Mouse (Mus musculus) ES-Bruce4 (cell line): ENCODE results near the gene Il25. TPM values are rescaled to one million over a fixed set of nuclear protein-coding genes. Genes with fewer than 3 reads are reported as not detected.
A peak's percentile ranks its signal among the peaks of the same experiment; 100 is the strongest.

Experiments
- H3K27ac ChIP-seq: 2 replicates; pipeline ENCODE4 v1.5.1; 2012; ENCODE audit warnings: low read length, inconsistent platforms; ENCODE audit not compliant: insufficient read depth
- H3K27me3 ChIP-seq: 2 replicates; pipeline ENCODE4 v1.6.1; 2012; ENCODE audit warnings: mild to moderate bottlenecking, low read length, inconsistent platforms; ENCODE audit not compliant: control insufficient read depth, poor library complexity, insufficient read depth, severe bottlenecking
- H3K36me3 ChIP-seq: 2 replicates; pipeline ENCODE4 v1.6.1; 2012; ENCODE audit warnings: inconsistent platforms, mild to moderate bottlenecking, low read length, moderate library complexity; ENCODE audit not compliant: control insufficient read depth, poor library complexity, insufficient read depth, severe bottlenecking
- H3K4me1 ChIP-seq: one replicate; pipeline ENCODE4 v1.8.1; 2011; ENCODE audit warnings: low read length; ENCODE audit not compliant: control insufficient read depth, insufficient read depth
- H3K4me3 ChIP-seq: 2 replicates; pipeline ENCODE4 v1.5.1; 2011; ENCODE audit warnings: low read depth, mild to moderate bottlenecking, low read length
- H3K9ac ChIP-seq: 2 replicates; pipeline ENCODE4 v1.6.1; 2012; ENCODE audit warnings: low read depth, mild to moderate bottlenecking, inconsistent platforms; ENCODE audit not compliant: poor library complexity, severe bottlenecking
- H3K9me3 ChIP-seq: replicated peaks from 2 replicates; pipeline ENCODE4 v1.6.1; 2012; ENCODE audit warnings: mild to moderate bottlenecking, low read length, inconsistent platforms; ENCODE audit not compliant: control insufficient read depth, poor library complexity, insufficient read depth, severe bottlenecking
- CTCF ChIP-seq: IDR thresholded peaks from one replicate; pipeline ENCODE4 v1.8.1; 2011; ENCODE audit warnings: low read depth, low read length
- EP300 ChIP-seq: IDR thresholded peaks from 2 replicates; pipeline ENCODE4 v1.6.1; 2011; ENCODE audit warnings: low read depth, low read length; ENCODE audit not compliant: insufficient read depth
- POLR2A ChIP-seq: IDR thresholded peaks from one replicate; pipeline ENCODE4 v1.8.1; 2011; ENCODE audit warnings: low read length; ENCODE audit not compliant: insufficient read depth
- polyA plus RNA-seq: library from polyadenylated mRNA; stranded (reverse); fragments of >200 nt; gene quantifications from 2 replicates; pipeline ENCODE4 v1.2.4, GENCODE M21; 2011; ENCODE audit warnings: low read depth; ENCODE audit not compliant: missing spikeins, insufficient read depth, insufficient read length

Il25 gene
- polyA plus RNA-seq, 1 experiment, result not detected

DNA sequence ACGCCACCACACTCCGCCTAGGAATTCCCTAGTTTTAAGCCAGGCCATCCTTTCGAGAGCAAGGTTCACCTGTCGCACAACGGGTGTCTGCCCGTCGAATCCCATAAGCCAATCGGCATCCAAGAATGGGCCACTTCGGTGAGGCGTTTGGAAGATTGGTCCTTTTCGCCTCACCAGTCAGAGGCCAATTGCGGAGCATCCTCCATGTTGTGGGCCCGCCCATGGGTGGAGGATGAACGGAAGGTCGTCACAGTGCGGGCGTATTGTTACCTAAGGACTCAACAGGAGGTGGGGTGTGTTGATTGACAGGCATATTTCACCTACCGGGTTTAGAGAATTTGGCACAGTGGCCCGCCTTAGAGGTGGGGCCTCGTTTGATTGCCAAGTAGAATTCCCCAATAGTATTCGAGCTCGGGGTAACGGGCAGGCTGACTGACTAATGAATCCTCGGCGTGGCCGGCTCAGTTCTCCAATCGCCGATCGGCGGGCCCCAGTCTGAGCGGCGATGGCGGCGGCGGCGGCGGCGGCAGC lies 38.8 kb upstream of the Il25 start:
- H3K36me3 ChIP-seq, result peaks cover 31% of the 10 kb centered on the region
- TF ChIP-seq POLR2A, result peak; percentile 83
- no peak for TF ChIP-seq CTCF
- no peak for TF ChIP-seq EP300
- peak overlapping the region; percentile 57 for H3K4me3 ChIP-seq
- no peaks in the 10 kb centered on the region for H3K27me3 ChIP-seq
- peak overlapping the region; percentile 57 for H3K27ac ChIP-seq
- no peaks in the 10 kb centered on the region for H3K9me3 ChIP-seq
- peaks cover 2% of the 10 kb centered on the region for H3K4me1 ChIP-seq
- H3K9ac ChIP-seq, result peak overlapping the region; percentile 100

GRCm38 (mm10) chr14:54894296-54895151 lies 38.0 kb upstream of the Il25 start:
- H3K27me3 ChIP-seq, result no peaks in the 10 kb centered on the region
- peak overlapping the region; percentile 98 for H3K4me3 ChIP-seq
- peak overlapping the region; percentile 53; the same call in 1 of the 2 replicates for H3K27ac ChIP-seq
- no peaks in the 10 kb centered on the region for H3K9me3 ChIP-seq
- TF ChIP-seq CTCF (no peak), POLR2A (no peak), EP300 (no peak)
- peaks cover 2% of the 10 kb centered on the region for H3K4me1 ChIP-seq
- H3K36me3 ChIP-seq, result peaks cover 34% of the 10 kb centered on the region
- H3K9ac ChIP-seq, result peak overlapping the region; percentile 100

DNA sequence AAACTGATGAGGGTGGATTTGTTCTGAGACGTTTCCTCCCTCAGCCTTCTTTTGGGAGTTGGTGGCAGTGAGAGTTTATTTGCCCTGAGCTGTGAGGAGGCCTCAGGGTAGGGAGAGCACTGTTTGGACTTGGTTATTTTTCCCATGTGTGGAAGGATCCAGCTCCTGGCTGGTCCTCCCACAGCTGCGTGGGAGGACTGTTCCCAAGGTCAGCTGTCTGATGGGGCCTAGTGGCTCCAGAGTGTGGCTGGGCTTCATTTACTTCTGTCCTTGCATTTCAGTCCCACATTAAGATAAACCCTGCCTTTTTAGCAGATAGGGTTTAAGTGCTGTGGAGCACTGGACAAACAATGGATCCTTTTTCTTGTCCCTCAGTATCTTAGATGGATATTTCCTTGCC lies 35.0 kb upstream of the Il25 start:
- Histone ChIP-seq H3K4me1 (peaks cover 2% of the 10 kb centered on the region), H3K27ac (peak overlapping the region; percentile 6; the same call in 1 of the 2 replicates), H3K36me3 (peaks cover 34% of the 10 kb centered on the region), H3K9me3 (no peaks in the 10 kb centered on the region), H3K27me3 (no peaks in the 10 kb centered on the region), H3K4me3 (no peak overlapping the region), H3K9ac (no peak overlapping the region)
- TF ChIP-seq EP300 (no peak), CTCF (no peak), POLR2A (no peak)

- H3K27ac ChIP-seq, result no peak overlapping the region
Measured at GRCm38 (mm10) chr14:54900383-54900782, 32.1 kb upstream of the Il25 start.

DNA sequence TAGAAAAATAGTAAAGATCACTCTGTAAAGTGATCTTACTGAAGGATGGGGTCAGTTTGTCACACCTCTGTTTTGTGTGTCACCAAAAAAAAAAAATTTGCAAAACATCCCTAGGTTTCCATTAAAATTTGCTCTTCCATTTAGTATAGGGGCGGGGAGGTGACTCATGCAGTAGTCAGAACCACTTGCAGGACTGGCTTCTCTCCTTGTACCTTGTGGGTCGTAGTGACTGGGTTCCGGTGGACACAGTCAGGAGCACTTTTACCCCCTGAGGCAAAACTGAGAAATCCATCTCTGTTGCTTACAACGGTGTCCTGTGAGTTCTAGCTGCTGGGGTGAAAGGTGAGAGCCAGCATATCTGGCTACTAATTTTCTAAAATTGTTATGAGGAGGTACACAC lies 28.9 kb upstream of the Il25 start:
- H3K4me1 ChIP-seq, result peaks cover 4% of the 10 kb centered on the region
- no peak overlapping the region for H3K9ac ChIP-seq
- H3K27me3 ChIP-seq, result no peaks in the 10 kb centered on the region
- H3K27ac ChIP-seq, result no peak overlapping the region
- TF ChIP-seq POLR2A (no peak), EP300 (no peak), CTCF (no peak)
- H3K9me3 ChIP-seq, result no peaks in the 10 kb centered on the region
- H3K4me3 ChIP-seq, result no peak overlapping the region
- peaks cover 6% of the 10 kb centered on the region; the same call in 1 of the 2 replicates for H3K36me3 ChIP-seq

More at GRCm38 (mm10) chr14:54900383-54900782, 32.1 kb upstream of the Il25 start:
- no peaks in the 10 kb centered on the region for H3K4me1 ChIP-seq
- no peaks in the 10 kb centered on the region for H3K9me3 ChIP-seq
- no peak overlapping the region for H3K4me3 ChIP-seq
- H3K9ac ChIP-seq, result no peak overlapping the region
- peaks cover 33% of the 10 kb centered on the region for H3K36me3 ChIP-seq
- TF ChIP-seq CTCF (peak; percentile 7), EP300 (no peak)
- no peaks in the 10 kb centered on the region for H3K27me3 ChIP-seq

DNA sequence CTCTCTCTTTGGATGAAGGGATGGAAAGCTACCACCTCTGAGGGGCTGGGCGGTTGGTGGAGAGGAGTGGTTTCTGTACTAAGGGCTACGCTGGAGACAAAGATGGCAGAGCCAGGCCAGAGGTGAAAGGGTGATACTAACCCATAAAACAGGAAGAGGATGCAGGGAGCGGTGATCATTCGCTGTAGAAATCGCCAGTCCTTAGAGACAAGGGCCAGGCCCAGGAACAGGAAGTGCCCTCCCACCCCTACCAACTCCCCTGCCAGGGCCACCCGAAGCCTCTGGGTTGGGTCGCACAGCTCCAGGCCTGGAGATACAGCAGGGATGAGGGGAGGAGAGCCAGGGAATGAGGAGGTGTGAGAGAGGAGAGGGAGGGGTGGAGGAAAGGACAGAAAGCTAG lies 23.8 kb upstream of the Il25 start:
- peaks cover 5% of the 10 kb centered on the region for H3K4me1 ChIP-seq
- no peak for TF ChIP-seq CTCF
- TF ChIP-seq POLR2A, result no peak
- TF ChIP-seq EP300, result no peak
- H3K36me3 ChIP-seq, result 0 out of 2 replicates have a peak, but pooled peaks cover 2% of the 10 kb centered on the region
- H3K27ac ChIP-seq, result no peak overlapping the region
- H3K9ac ChIP-seq, result no peak overlapping the region
- no peaks in the 10 kb centered on the region for H3K9me3 ChIP-seq
- H3K27me3 ChIP-seq, result peaks cover 3% of the 10 kb centered on the region; the same call in 1 of the 2 replicates
- H3K4me3 ChIP-seq, result no peak overlapping the region
